Mouse (Mus musculus) stomach, embryonic 16.5 days (tissue): Measurements from ENCODE around the gene Taf9. TPM values are rescaled to one million over a fixed set of nuclear protein-coding genes. Genes with fewer than 3 reads are reported as not detected.

Source experiments
- ATAC-seq: fragments of 200-750 bp; cut with Nextera tagmentation; 2 replicates; pipeline ENCODE4 v1.8.0; 2017; ENCODE audit warnings: moderate number of reproducible peaks, moderate TSS enrichment; ENCODE audit not compliant: insufficient read depth, low FRiP score
- H3K27ac ChIP-seq: fragments of 300-500 bp; sonication (generic); 2 replicates; pipeline ENCODE4 v1.5.1; 2014; ENCODE audit warnings: low read length
- H3K27me3 ChIP-seq: fragments of 300-500 bp; sonication (generic); 2 replicates; pipeline ENCODE4 v1.6.1; 2014; ENCODE audit warnings: low read length, control low read depth, mixed read lengths; ENCODE audit not compliant: control insufficient read depth, insufficient read depth
- H3K36me3 ChIP-seq: fragments of 300-500 bp; sonication (generic); 2 replicates; pipeline ENCODE4 v1.6.1; 2014; ENCODE audit warnings: low read length; ENCODE audit not compliant: control insufficient read depth, insufficient read depth
- H3K4me1 ChIP-seq: fragments of 300-500 bp; sonication (generic); 2 replicates; pipeline ENCODE4 v1.6.1; 2014; ENCODE audit warnings: low read length, control low read depth, mixed read lengths; ENCODE audit not compliant: control insufficient read depth, insufficient read depth
- H3K4me2 ChIP-seq: fragments of 300-500 bp; sonication (generic); 2 replicates; pipeline ENCODE4 v1.6.1; 2014; ENCODE audit warnings: low read depth, low read length, mixed read lengths
- H3K4me3 ChIP-seq: fragments of 300-500 bp; sonication (generic); replicated peaks from 2 replicates; pipeline ENCODE4 v1.5.1; 2014; ENCODE audit warnings: mild to moderate bottlenecking, low read length
- H3K9ac ChIP-seq: fragments of 300-500 bp; sonication (generic); 2 replicates; pipeline ENCODE4 v1.6.1; 2014; ENCODE audit warnings: low read length
- H3K9me3 ChIP-seq: fragments of 300-500 bp; sonication (generic); replicated peaks from 2 replicates; pipeline ENCODE4 v1.6.1; 2016; ENCODE audit warnings: low read length, control low read depth; ENCODE audit not compliant: control insufficient read depth
- WGBS: fragments of 180-500 bp; shearing (Covaris S2); extraction: QIAGEN DNeasy Blood & Tissue Kit; methylation state at CpG from one replicate; pipeline ENCODE4 v1.1.7; 2014; 5-methylcytosine and 5-hydroxymethylcytosine counted together
- polyA plus RNA-seq: library from polyadenylated mRNA; unstranded; fragments of >200 nt; fragmentation: Nextera tagmentation; extraction: Ambion mirVana; gene quantifications from 2 replicates; pipeline ENCODE4 v1.2.1, GENCODE M21; 2015

The Taf9 gene
- polyA plus RNA-seq, 1 experiment from 2014 or later, result 12.8 TPM

GRCm38 (mm10) chr13:100659864-100660456, 8.6 kb downstream of the Taf9 start:
- no peak for ATAC-seq
- H3K27me3 ChIP-seq, result no peaks in the 10 kb centered on the region
- no peak overlapping the region for H3K4me3 ChIP-seq
- no peak overlapping the region for H3K9ac ChIP-seq
- no peak overlapping the region for H3K27ac ChIP-seq
- H3K4me1 ChIP-seq, result no peaks in the 10 kb centered on the region
- WGBS, result 39% methylated on average over 4 of the region's 4 CpGs
- no peaks in the 10 kb centered on the region for H3K9me3 ChIP-seq
- no peak overlapping the region for H3K4me2 ChIP-seq
- no peaks in the 10 kb centered on the region for H3K36me3 ChIP-seq

GRCm38 (mm10) chr13:100669291-100670022, 18.1 kb downstream of the Taf9 start, which contains the start of gene Ccdc125:
TSS of gene Ccdc125 (plus strand) at chr13:100669717.
- peak; percentile 77; the same call in 1 of the 2 replicates for ATAC-seq
- Histone ChIP-seq H3K9me3 (no peaks in the 10 kb centered on the region), H3K9ac (peak within 1 kb of the TSS; percentile 86), H3K4me2 (peak within 1 kb of the TSS; percentile 77), H3K4me3 (peak within 1 kb of the TSS; percentile 61), H3K27ac (peak within 1 kb of the TSS; percentile 80), H3K27me3 (no peaks in the 10 kb centered on the region), H3K36me3 (peaks cover 5% of the 10 kb centered on the region; the same call in 1 of the 2 replicates), H3K4me1 (no peaks in the 10 kb centered on the region)
- under 1% methylated on average over 44 of the region's 44 CpGs for WGBS

GRCm38 (mm10) chr13:100670181-100670741, 18.9 kb downstream of the Taf9 start:
- peak overlapping the region; percentile 77 for H3K4me2 ChIP-seq
- H3K4me1 ChIP-seq, result no peaks in the 10 kb centered on the region
- peak overlapping the region; percentile 86 for H3K9ac ChIP-seq
- H3K27me3 ChIP-seq, result no peaks in the 10 kb centered on the region
- peaks cover 5% of the 10 kb centered on the region; the same call in 1 of the 2 replicates for H3K36me3 ChIP-seq
- H3K27ac ChIP-seq, result peak overlapping the region; percentile 80
- ATAC-seq, result no peak
- WGBS, result 30% methylated on average over 9 of the region's 9 CpGs
- H3K4me3 ChIP-seq, result peak overlapping the region; percentile 61
- H3K9me3 ChIP-seq, result no peaks in the 10 kb centered on the region

GRCm38 (mm10) chr13:100675936-100676635, 24.7 kb downstream of the Taf9 start:
- H3K4me2 ChIP-seq, result no peak overlapping the region
- 85% methylated on average over 15 of the region's 15 CpGs for WGBS
- H3K9me3 ChIP-seq, result no peaks in the 10 kb centered on the region
- H3K4me1 ChIP-seq, result no peaks in the 10 kb centered on the region
- H3K4me3 ChIP-seq, result no peak overlapping the region
- no peak overlapping the region for H3K9ac ChIP-seq
- H3K27me3 ChIP-seq, result no peaks in the 10 kb centered on the region
- H3K27ac ChIP-seq, result no peak overlapping the region
- ATAC-seq, result no peak
- no peaks in the 10 kb centered on the region for H3K36me3 ChIP-seq

- ATAC-seq, result no peak
- Histone ChIP-seq H3K4me2 (no peak overlapping the region), H3K4me3 (no peak overlapping the region), H3K4me1 (no peaks in the 10 kb centered on the region), H3K27ac (no peak overlapping the region), H3K36me3 (no peaks in the 10 kb centered on the region), H3K9me3 (no peaks in the 10 kb centered on the region), H3K27me3 (no peaks in the 10 kb centered on the region), H3K9ac (no peak overlapping the region)
- WGBS, result 87% methylated on average over 8 of the region's 8 CpGs
Measured at GRCm38 (mm10) chr13:100681615-100682014, 30.2 kb downstream of the Taf9 start.

- no peaks in the 10 kb centered on the region for H3K9me3 ChIP-seq
- ATAC-seq, result no peak
- no peaks in the 10 kb centered on the region for H3K4me1 ChIP-seq
- 75% methylated on average over 2 of the region's 2 CpGs for WGBS
- no peaks in the 10 kb centered on the region for H3K36me3 ChIP-seq
- no peaks in the 10 kb centered on the region for H3K27me3 ChIP-seq
- no peak overlapping the region for H3K27ac ChIP-seq
- H3K9ac ChIP-seq, result no peak overlapping the region
- no peak overlapping the region for H3K4me2 ChIP-seq
- no peak overlapping the region for H3K4me3 ChIP-seq
Measured at GRCm38 (mm10) chr13:100682837-100683236, 31.5 kb downstream of the Taf9 start.

GRCm38 (mm10) chr13:100684355-100684754, 33.0 kb downstream of the Taf9 start:
- H3K4me1 ChIP-seq, result no peaks in the 10 kb centered on the region
- ATAC-seq, result no peak
- H3K27ac ChIP-seq, result no peak overlapping the region
- WGBS, result 76% methylated on average over 2 of the region's 2 CpGs
- H3K4me3 ChIP-seq, result no peak overlapping the region
- no peaks in the 10 kb centered on the region for H3K9me3 ChIP-seq
- H3K27me3 ChIP-seq, result no peaks in the 10 kb centered on the region
- no peaks in the 10 kb centered on the region for H3K36me3 ChIP-seq
- H3K9ac ChIP-seq, result no peak overlapping the region
- H3K4me2 ChIP-seq, result no peak overlapping the region

GRCm38 (mm10) chr13:100687513-100687912, 36.1 kb downstream of the Taf9 start:
- H3K4me3 ChIP-seq, result no peak overlapping the region

GRCm38 (mm10) chr13:100697541-100697940, 46.2 kb downstream of the Taf9 start:
- Histone ChIP-seq H3K4me2 (no peak overlapping the region), H3K4me1 (no peaks in the 10 kb centered on the region), H3K27ac (no peak overlapping the region), H3K36me3 (peaks cover 22% of the 10 kb centered on the region; the same call in 1 of the 2 replicates), H3K4me3 (no peak overlapping the region), H3K9ac (no peak overlapping the region), H3K27me3 (no peaks in the 10 kb centered on the region), H3K9me3 (no peaks in the 10 kb centered on the region)
- 92% methylated on average over 3 of the region's 3 CpGs for WGBS
- no peak for ATAC-seq

More at GRCm38 (mm10) chr13:100687513-100687912, 36.1 kb downstream of the Taf9 start:
- Histone ChIP-seq H3K9ac (no peak overlapping the region), H3K36me3 (no peaks in the 10 kb centered on the region), H3K9me3 (no peaks in the 10 kb centered on the region), H3K27ac (no peak overlapping the region), H3K27me3 (no peaks in the 10 kb centered on the region), H3K4me1 (no peaks in the 10 kb centered on the region), H3K4me2 (no peak overlapping the region)
- no peak for ATAC-seq
- WGBS, result 67% methylated on average over 7 of the region's 7 CpGs
